Mouse (Mus musculus) colon, adult 2 months (tissue): ENCODE results near the gene BC048679. TPM values are rescaled to one million over a fixed set of nuclear protein-coding genes. Genes with fewer than 3 reads are reported as not detected.

Source experiments
- polyA plus RNA-seq: library from polyadenylated mRNA; depleted of rRNA; stranded (reverse); fragments of >200 nt; gene quantifications from 2 replicates; pipeline ENCODE4 v1.2.3, GENCODE M21; 2012; rRNA removed

The BC048679 gene
- polyA plus RNA-seq: not detected in 2 replicates

DNA sequence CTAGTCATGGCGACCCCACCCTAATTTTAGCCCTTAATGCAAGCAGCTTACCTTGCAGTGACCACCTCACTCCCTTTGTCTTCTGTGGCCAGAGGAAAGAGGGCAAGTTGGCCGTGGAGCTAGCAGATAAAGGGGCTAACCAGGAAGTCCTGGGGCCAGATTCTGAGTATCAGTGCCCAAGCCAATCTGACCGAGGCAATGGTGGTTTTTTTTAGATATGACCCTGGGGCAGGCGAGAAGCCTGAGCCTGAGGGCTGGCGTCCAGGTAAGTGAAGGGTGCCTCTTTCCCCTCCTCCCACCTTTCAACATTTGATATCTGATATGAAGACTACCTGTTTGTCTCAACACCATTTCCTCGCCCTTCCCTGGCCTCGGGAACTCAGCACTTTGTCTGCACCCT lies at the start of gene BC048679:
Gene BC048679, minus strand, starts transcription at position 101 of the 400 bp plus-strand sequence.

DNA sequence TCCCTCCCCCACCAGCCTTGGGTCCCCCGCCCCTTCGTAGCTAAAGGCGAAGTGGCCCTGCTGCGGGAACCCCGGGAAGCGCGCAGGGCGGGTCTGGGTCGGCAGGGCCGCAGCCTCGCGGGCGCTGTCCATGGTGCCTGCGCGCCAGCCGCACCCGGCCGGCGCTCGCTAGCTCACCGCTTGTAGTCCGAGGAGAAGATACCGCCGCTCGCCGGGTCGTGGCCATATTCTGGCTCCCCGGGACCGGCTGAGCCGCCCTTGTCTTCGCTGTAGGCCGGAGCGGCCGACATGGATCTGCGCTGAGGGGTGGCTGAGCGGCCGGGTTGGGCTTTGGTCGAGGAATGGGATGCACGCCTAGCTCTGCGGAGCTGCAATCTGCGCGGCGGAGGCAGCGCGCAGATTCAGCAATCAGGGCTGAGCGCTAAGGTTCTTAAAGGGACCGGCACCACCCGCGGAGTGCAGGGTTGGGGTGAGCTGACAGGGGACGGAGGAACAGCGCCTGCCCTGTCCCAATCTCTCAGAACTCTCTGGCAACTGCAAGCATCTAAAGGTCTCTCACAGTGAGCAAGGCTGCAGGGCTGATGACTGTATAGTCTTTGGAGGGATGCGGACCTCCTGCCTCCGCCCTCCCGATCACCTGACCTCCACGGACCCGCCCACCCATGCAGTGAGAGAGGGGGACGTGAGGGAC lies 4.6 kb downstream of the BC048679 start, which contains the start of gene Ap3b2:
Gene Ap3b2, minus strand, starts transcription at position 595 of the 691 bp plus-strand sequence.

DNA sequence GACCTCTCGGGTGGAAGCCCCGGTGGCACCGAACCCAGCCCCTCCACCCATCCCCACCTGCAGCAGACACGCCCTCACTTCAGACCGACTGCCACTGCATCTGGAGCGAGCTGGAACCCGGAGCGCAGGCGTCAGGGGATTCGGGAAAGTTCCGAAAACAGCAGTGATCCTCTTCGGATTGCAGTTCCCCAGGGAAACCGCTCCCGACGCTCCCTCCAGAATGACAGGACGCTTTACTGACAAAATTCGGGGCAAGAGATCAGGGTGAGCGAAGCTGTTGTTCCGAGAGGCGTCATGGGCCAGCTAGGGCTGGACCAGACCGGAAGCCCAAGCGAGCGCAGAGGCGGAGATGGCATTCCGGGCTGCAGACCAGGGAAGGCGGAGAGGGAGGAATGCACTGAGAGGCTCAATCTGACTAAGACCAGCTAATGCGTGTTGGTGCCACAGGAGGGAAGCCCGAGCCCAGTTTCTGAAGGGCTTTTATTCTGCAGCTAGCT lies 42.9 kb downstream of the BC048679 start, which contains the start of gene Cpeb1:
Gene Cpeb1, minus strand, starts transcription at position 311 of the 497 bp plus-strand sequence.

Other genes starting within 250 kb of the BC048679 start
- 849 and 918 TPM in 2 replicates for gene Rps17, start 153.0 kb downstream of the BC048679 start, polyA plus RNA-seq
- gene Cpeb1, start 42.8 kb downstream of the BC048679 start, polyA plus RNA-seq: 2.5 and 2.7 TPM in 2 replicates
- gene Ap3b2, start 4.4 kb downstream of the BC048679 start, polyA plus RNA-seq: 2.7 and 3.1 TPM in 2 replicates
- 0.02 TPM in 1 of 2 replicates, not detected in the other for gene Fsd2, start 68.7 kb upstream of the BC048679 start, polyA plus RNA-seq
- 38.1 and 40.2 TPM in 2 replicates for gene Whamm, start 73.0 kb upstream of the BC048679 start, polyA plus RNA-seq
- gene Homer2, start 209.2 kb upstream of the BC048679 start, polyA plus RNA-seq: 28.3 and 34.6 TPM in 2 replicates